ENCODE assay signal across 9 mouse cellular contexts in genomic region chrX:51372477-51373239, GRCm38 (mm10).
A peak's percentile ranks its signal among the peaks of the same experiment; 100 is the strongest.
DNase-seq lines count a peak whose midpoint lies in the region; ATAC-seq lines count a peak whose summit lies in the region.
"Had no signal": no experiment of that assay in that cellular context is flagged by ENCODE, and none has a peak within 500 bp of the region (broad histone marks: within the 10 kb centered on the region; RNA-seq: fewer than 3 reads in every experiment).

No protein-coding gene starts in this region.

- H3K27ac ChIP-seq in intestine, embryonic 14.5 days (ENCODE audit: low read depth): no peak overlapping the region
- H3K27ac ChIP-seq: heart, embryonic 13.5 days had no signal

- no peaks in the 10 kb centered on the region for H3K36me3 ChIP-seq in intestine, embryonic 14.5 days (ENCODE audit: control insufficient read depth, insufficient read depth, low read length)
- H3K36me3 ChIP-seq: heart, embryonic 13.5 days had no signal

- H3K9me3 ChIP-seq in intestine, embryonic 14.5 days (ENCODE audit: control insufficient read depth, low read length): no peaks in the 10 kb centered on the region
- H3K9me3 ChIP-seq: heart, embryonic 13.5 days had no signal

- WGBS in intestine, embryonic 14.5 days: 28% methylated on average over 5 of the region's 5 CpGs

- no peaks in the 10 kb centered on the region for H3K4me1 ChIP-seq in intestine, embryonic 14.5 days (replicated peaks; ENCODE audit: control insufficient read depth, insufficient read depth, low read length)
- H3K4me1 ChIP-seq: heart, embryonic 13.5 days had no signal

- no peaks in the 10 kb centered on the region for H3K27me3 ChIP-seq in intestine, embryonic 14.5 days (replicated peaks; ENCODE audit: control insufficient read depth, insufficient read depth, low read length)
- H3K27me3 ChIP-seq: heart, embryonic 13.5 days had no signal

- H3K4me3 ChIP-seq in intestine, embryonic 14.5 days (ENCODE audit: low read depth, low read length): no peak overlapping the region
- H3K4me3 ChIP-seq: heart, embryonic 13.5 days had no signal

- no peak overlapping the region for H3K9ac ChIP-seq in intestine, embryonic 14.5 days (ENCODE audit: low read length)
- H3K9ac ChIP-seq: heart, embryonic 13.5 days had no signal

- peak; percentile 41 for DNase-seq in adrenal gland, postnatal 14 days
- no peak for DNase-seq in adrenal gland, adult 8-10 months
- DNase-seq in kidney, postnatal 4 days: peak; percentile 51 to 65
- no peak for DNase-seq in kidney, adult 18-20 months
- DNase-seq in ZHBTc4 (ENCODE audit: low read depth, low spot score): peak; percentile 6
- peak; percentile 56 for DNase-seq in intestine, embryonic 14.5 days (ENCODE audit: low spot score)
- peak; percentile 63 to 70 for DNase-seq in lung, postnatal 4 days
- DNase-seq in c-Kit-positive CD71-positive TER-119-positive erythroid progenitor cells, embryonic 14.5 days (ENCODE audit: low spot score): no peak

- no peak overlapping the region for H3K4me2 ChIP-seq in intestine, embryonic 14.5 days (ENCODE audit: low read length)
- H3K4me2 ChIP-seq: heart, embryonic 13.5 days had no signal

- ATAC-seq in intestine, embryonic 14.5 days (replicated peaks; ENCODE audit: low FRiP score, low TSS enrichment, low read depth): 0 out of 2 replicates have a peak, but pooled peaks have one; percentile 43

Comparison
In these comparisons a context has a peak if more than half of its experiments do, and no peak if none do; other contexts are left out.
1. DNase-seq: peak in adrenal gland, postnatal 14 days (single experiment), kidney, postnatal 4 days (2 of 2), ZHBTc4 (single experiment), intestine, embryonic 14.5 days (single experiment) and lung, postnatal 4 days (2 of 2); none in adrenal gland, adult 8-10 months (single experiment), kidney, adult 18-20 months (single experiment) and c-Kit-positive CD71-positive TER-119-positive erythroid progenitor cells, embryonic 14.5 days (single experiment).